Mouse (Mus musculus) lung, postnatal 0 days (tissue): ENCODE measurements around the gene Sh3pxd2a. TPM values are rescaled to one million over a fixed set of nuclear protein-coding genes. Genes with fewer than 3 reads are reported as not detected.
"Not testable (repeated sequence)": the region's sequence is repeated elsewhere in the genome, so short reads cannot be mapped to it uniquely, and the experiment has no call there.

Experiments
- ATAC-seq: fragments of 200-750 bp; cut with Nextera tagmentation; 2 replicates; pipeline ENCODE4 v1.8.0; 2017; ENCODE audit warnings: moderate library complexity
- DNase-seq: peaks from one replicate; pipeline ENCODE4 v3.0.0-alpha.2; 2016; ENCODE audit warnings: low spot score
- H3K27ac ChIP-seq: fragments of 300-500 bp; sonication (generic); 2 replicates; pipeline ENCODE4 v1.5.1; 2014; ENCODE audit warnings: antibody characterized with exemption, mild to moderate bottlenecking, low read length, mixed read lengths
- H3K27me3 ChIP-seq: fragments of 300-500 bp; sonication (generic); replicated peaks from 2 replicates; pipeline ENCODE4 v1.6.1; 2014; ENCODE audit warnings: low read length, mixed read lengths; ENCODE audit not compliant: insufficient read depth
- H3K36me3 ChIP-seq: fragments of 300-500 bp; sonication (generic); 2 replicates; pipeline ENCODE4 v1.6.1; 2014; ENCODE audit warnings: low read length, mixed read lengths; ENCODE audit not compliant: insufficient read depth
- H3K4me1 ChIP-seq: fragments of 300-500 bp; sonication (generic); 2 replicates; pipeline ENCODE4 v1.6.1; 2014; ENCODE audit warnings: antibody characterized with exemption, low read depth, low read length, mixed read lengths; ENCODE audit not compliant: insufficient read depth
- H3K4me2 ChIP-seq: fragments of 300-500 bp; sonication (generic); replicated peaks from 2 replicates; pipeline ENCODE4 v1.6.1; 2014; ENCODE audit warnings: low read depth, mild to moderate bottlenecking, low read length, moderate library complexity, mixed read lengths
- H3K4me3 ChIP-seq: fragments of 300-500 bp; sonication (generic); 2 replicates; pipeline ENCODE4 v1.5.1; 2014; ENCODE audit warnings: low read depth, low read length
- H3K9ac ChIP-seq: fragments of 300-500 bp; sonication (generic); replicated peaks from 2 replicates; pipeline ENCODE4 v1.6.1; 2014; ENCODE audit warnings: low read depth, mild to moderate bottlenecking
- H3K9me3 ChIP-seq: fragments of 300-500 bp; sonication (generic); 2 replicates; pipeline ENCODE4 v1.6.1; 2016; ENCODE audit warnings: low read length, mixed read lengths
- CTCF ChIP-seq: IDR thresholded peaks from 2 replicates; pipeline ENCODE4 v1.5.1; 2016; ENCODE audit warnings: antibody characterized with exemption, mild to moderate bottlenecking
- EP300 ChIP-seq: IDR thresholded peaks from 2 replicates; pipeline ENCODE4 v1.6.1; 2016; ENCODE audit warnings: antibody characterized with exemption, mild to moderate bottlenecking, control low read depth
- WGBS: fragments of 180-500 bp; shearing (Covaris S2); extraction: QIAGEN DNeasy Blood & Tissue Kit; methylation state at CpG from one replicate; pipeline ENCODE4 v1.1.7; 2014; 5-methylcytosine and 5-hydroxymethylcytosine counted together
- polyA plus RNA-seq: library from polyadenylated mRNA; unstranded; fragments of >200 nt; fragmentation: Nextera tagmentation; extraction: Ambion mirVana; gene quantifications from 2 replicates; pipeline ENCODE4 v1.2.1, GENCODE M21; 2015

Gene Sh3pxd2a
- polyA plus RNA-seq, 1 experiment from 2014 or later: 5.6 TPM

DNA sequence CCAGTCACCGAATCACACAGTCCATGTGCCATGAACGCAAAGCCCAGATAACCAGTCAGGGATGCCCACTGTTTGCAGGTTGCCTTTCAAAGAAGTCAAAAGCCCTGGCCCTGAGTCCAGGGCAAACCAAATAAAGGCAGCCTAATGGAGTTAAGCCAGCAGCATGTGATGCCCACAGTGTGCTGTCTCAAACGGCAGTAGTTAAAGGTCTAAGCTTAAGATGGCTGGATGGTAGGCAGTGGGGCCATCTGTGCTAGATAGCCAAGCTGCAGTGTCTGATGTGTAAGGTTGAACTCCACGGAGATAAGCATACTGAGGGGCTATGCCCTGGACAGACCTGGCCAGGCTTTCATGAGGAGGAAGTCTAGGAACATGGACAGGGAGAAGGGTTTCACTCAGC lies 61.7 kb downstream of the Sh3pxd2a start:
- H3K36me3 ChIP-seq: no peaks in the 10 kb centered on the region
- no peak overlapping the region for H3K4me3 ChIP-seq
- H3K9me3 ChIP-seq: no peaks in the 10 kb centered on the region
- no peak for DNase-seq
- no peak for ATAC-seq
- peaks cover 21% of the 10 kb centered on the region; the same call in 1 of the 2 replicates for H3K4me1 ChIP-seq
- WGBS: 63% methylated on average over 4 of the region's 4 CpGs
- no peak overlapping the region for H3K9ac ChIP-seq
- H3K27me3 ChIP-seq: no peaks in the 10 kb centered on the region
- no peak overlapping the region for H3K4me2 ChIP-seq
- TF ChIP-seq CTCF: no peak
- no peak for TF ChIP-seq EP300
- peak overlapping the region; percentile 49; the same call in 1 of the 2 replicates for H3K27ac ChIP-seq

DNA sequence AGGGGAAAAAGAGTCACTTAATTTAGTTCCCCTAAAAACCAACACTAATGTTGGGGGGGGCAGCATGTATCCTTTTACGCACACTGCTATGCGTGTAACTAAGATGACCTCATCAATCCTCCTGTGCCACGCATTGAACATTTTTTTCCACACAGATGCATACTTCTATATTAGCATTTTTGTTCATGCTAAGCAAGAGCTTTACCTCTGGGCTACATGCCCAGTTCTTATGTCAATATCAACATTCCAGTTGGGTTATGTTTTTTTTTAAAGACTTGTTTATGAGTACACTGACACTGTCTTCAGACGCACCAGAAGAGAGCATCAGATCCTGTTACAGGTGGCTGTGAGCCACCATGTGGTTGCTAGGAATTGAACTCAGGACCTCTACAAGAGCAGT lies 64.5 kb downstream of the Sh3pxd2a start:
- WGBS: 41% methylated on average over 4 of the region's 4 CpGs
- peaks cover 17% of the 10 kb centered on the region; the same call in 1 of the 2 replicates for H3K4me1 ChIP-seq

DNA sequence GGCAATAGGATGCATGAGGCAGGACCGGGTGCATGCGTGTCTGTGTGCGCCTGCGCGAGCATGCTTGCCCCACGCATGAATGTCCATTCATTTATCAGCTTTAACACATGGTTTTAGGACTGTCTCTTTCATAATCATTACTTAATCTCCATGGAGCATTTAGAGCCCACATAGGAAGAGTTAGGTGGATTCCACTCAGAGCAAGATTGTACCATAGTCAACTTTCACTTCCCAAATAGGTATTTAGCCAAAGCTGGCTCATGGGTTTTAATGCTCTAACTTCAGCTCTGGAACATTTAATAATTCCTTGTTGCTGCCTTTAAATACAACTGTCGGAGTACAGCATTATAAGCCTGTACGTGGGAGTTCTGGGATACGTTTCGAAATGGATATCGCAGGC lies 65.2 kb downstream of the Sh3pxd2a start:
- DNase-seq (no peak), ATAC-seq (no peak)
- Histone ChIP-seq H3K36me3 (no peaks in the 10 kb centered on the region), H3K4me1 (peaks cover 16% of the 10 kb centered on the region; the same call in 1 of the 2 replicates), H3K4me3 (no peak overlapping the region), H3K27ac (no peak overlapping the region), H3K27me3 (no peaks in the 10 kb centered on the region), H3K9ac (no peak overlapping the region), H3K9me3 (no peaks in the 10 kb centered on the region), H3K4me2 (no peak overlapping the region)
- no peak for TF ChIP-seq EP300
- no peak for TF ChIP-seq CTCF
- WGBS: 93% methylated on average over 11 of the region's 11 CpGs

More for the DNA sequence above, 64.5 kb downstream of the Sh3pxd2a start:
- H3K4me2 ChIP-seq: no peak overlapping the region
- H3K9me3 ChIP-seq: no peaks in the 10 kb centered on the region
- H3K27me3 ChIP-seq: no peaks in the 10 kb centered on the region
- ATAC-seq (no peak), DNase-seq (peak; percentile 64)
- TF ChIP-seq EP300: no peak
- TF ChIP-seq CTCF: no peak
- no peaks in the 10 kb centered on the region for H3K36me3 ChIP-seq
- no peak overlapping the region for H3K9ac ChIP-seq
- H3K27ac ChIP-seq: no peak overlapping the region
- H3K4me3 ChIP-seq: no peak overlapping the region

DNA sequence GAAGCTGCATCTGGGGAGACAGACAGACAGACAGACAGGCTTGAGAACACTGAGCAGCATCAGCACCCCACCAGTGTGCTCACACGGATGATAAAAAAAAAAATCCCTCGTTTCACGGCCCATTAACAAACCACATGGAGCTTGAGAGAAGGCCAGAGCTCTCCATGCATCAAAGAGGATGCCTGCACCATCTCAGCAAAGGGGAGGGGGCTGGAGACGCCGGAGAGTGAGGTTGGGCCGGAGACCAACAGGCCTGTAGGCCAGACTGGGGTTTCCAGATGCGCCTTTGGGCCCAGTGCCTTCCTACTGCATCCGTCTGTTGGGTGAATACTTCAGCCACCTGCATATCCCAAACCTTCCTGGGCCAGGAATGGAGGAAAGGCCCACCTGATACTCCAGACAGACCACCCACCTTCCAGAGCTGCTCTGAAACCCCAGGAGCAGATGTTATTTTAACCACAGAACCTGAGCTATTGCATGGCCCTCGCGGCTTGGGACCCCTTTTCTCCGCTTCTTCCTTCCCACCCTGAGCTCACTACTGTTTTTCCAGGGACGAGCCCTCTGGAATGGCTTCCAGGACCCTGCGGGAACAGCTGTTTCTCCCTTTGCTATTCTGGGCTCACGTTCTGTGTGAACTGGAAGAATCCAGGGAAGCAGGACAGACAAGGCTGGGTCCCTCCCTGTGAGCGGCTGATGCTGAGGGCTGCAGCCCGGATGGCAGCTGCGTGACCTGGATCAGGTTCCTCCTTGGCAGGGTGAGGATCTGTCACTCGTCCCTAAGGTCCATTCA lies 66.1 kb downstream of the Sh3pxd2a start:
- H3K4me2 ChIP-seq: no peak overlapping the region
- peaks cover 6% of the 10 kb centered on the region; the same call in 1 of the 2 replicates for H3K4me1 ChIP-seq
- no peak for ATAC-seq
- no peak for TF ChIP-seq EP300
- TF ChIP-seq CTCF: no peak
- H3K9me3 ChIP-seq: no peaks in the 10 kb centered on the region
- 66% methylated on average over 18 of the region's 18 CpGs for WGBS
- no peak overlapping the region for H3K9ac ChIP-seq
- no peak overlapping the region for H3K4me3 ChIP-seq
- H3K36me3 ChIP-seq: no peaks in the 10 kb centered on the region
- no peak for DNase-seq
- H3K27ac ChIP-seq: no peak overlapping the region
- no peaks in the 10 kb centered on the region for H3K27me3 ChIP-seq

DNA sequence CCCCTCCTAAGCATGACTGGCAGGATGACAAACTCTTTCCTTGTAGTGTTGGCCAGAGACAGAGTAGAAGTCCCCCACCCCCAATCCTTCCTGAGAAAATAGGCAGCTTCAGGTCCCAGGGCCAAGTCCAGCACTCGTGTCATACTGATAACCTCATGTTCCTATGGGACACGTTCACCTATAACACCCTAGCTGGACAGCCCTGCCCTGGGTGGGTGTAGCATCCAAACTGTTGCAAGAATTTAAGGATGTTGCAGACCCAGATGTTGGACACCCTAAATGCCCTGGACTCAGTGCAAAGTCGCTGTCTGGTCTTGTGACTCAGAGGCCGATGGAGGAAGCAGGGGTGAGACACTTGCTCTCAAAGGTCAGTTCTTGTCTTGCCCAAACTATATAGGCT lies 68.9 kb downstream of the Sh3pxd2a start:
- DNase-seq (no peak), ATAC-seq (no peak)
- Histone ChIP-seq H3K36me3 (no peaks in the 10 kb centered on the region), H3K4me1 (no peaks in the 10 kb centered on the region), H3K27me3 (no peaks in the 10 kb centered on the region), H3K4me3 (no peak overlapping the region), H3K4me2 (no peak overlapping the region), H3K9me3 (no peaks in the 10 kb centered on the region), H3K9ac (no peak overlapping the region), H3K27ac (no peak overlapping the region)
- TF ChIP-seq EP300 (no peak), CTCF (no peak)
- WGBS: 66% methylated on average over 4 of the region's 4 CpGs

DNA sequence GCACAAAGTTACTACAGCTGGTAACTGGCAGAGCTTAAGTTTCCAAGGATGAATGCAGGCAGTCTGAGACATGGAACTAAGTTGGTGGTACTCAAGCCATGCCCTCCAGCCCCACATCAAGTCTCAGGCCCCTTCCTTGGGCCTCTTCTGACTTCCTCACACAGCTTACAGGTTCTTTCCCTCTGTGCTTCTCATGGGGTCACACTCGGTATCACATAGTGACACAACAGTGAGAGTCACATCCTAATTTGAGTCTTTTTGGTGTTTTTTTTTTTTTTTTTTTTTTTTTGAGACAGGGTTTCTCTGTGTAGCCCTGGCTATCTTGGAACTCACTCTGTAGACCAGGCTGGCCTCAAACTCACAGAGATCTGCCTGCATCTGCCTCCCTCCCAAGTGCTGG lies 69.4 kb downstream of the Sh3pxd2a start:
- not testable (repeated sequence) for ATAC-seq, H3K27me3 ChIP-seq, H3K4me1 ChIP-seq, H3K9ac ChIP-seq, H3K27ac ChIP-seq, H3K4me3 ChIP-seq, DNase-seq, H3K36me3 ChIP-seq, H3K4me2 ChIP-seq, H3K9me3 ChIP-seq
- WGBS: 95% methylated on average over 1 of the region's 1 CpGs
